Mouse (Mus musculus): ENCODE data around the gene Traf3ip1. TPM values are rescaled to one million over a fixed set of nuclear protein-coding genes. Genes with fewer than 3 reads are reported as not detected.

The Traf3ip1 gene
- 14.2 and 16.7 TPM in 2 replicates for polyA plus RNA-seq (2012; rRNA removed)
- polyA plus RNA-seq (2014; fragmentation: Nextera tagmentation; extraction: Ambion mirVana) = 5.1 and 6.2 TPM in 2 replicates

- Histone ChIP-seq H3K27me3 (ENCODE audit: control insufficient read depth, insufficient read depth, low read length) (no peaks in the 10 kb centered on the region), H3K9me3 (ENCODE audit: control insufficient read depth, low read length) (no peaks in the 10 kb centered on the region), H3K4me1 (ENCODE audit: control insufficient read depth, insufficient read depth, low read length) (peaks cover 8% of the 10 kb centered on the region), H3K9ac (ENCODE audit: low read depth, low read length, severe bottlenecking) (peak within 1 kb of the TSS; percentile 74), H3K4me3 (replicated peaks; ENCODE audit: low read length) (peak within 1 kb of the TSS; percentile 89), H3K27ac (replicated peaks; ENCODE audit: low read depth, low read length) (no peak within 1 kb of the TSS), H3K4me2 (replicated peaks; ENCODE audit: low read depth, low read length, severe bottlenecking) (peak within 1 kb of the TSS; percentile 76), H3K36me3 (ENCODE audit: control insufficient read depth, insufficient read depth, low read length) (peaks cover under 1% of the 10 kb centered on the region; the same call in 1 of the 2 replicates)
- TF ChIP-seq POLR2A (IDR thresholded peaks at IDR 0.05; ENCODE audit: borderline replicate concordance, extremely low read depth, insufficient read depth, insufficient read length) = peak; percentile 52; the same call in 1 of the 2 replicates
- peak; percentile 90 for DNase-seq (ENCODE audit: low spot score)
- under 1% methylated on average over 63 of the region's 79 CpGs for WGBS
- ATAC-seq (ENCODE audit: low FRiP score, low read depth) = peak; percentile 97
Observed at GRCm38 (mm10) chr1:91494457-91495140, at the start of gene Traf3ip1. Traf3ip1 (plus strand) TSS chr1:91494647.

GRCm38 (mm10) chr1:91444841-91445830 is 49.3 kb upstream of the Traf3ip1 start:
- Histone ChIP-seq H3K9ac (ENCODE audit: low read depth, low read length, severe bottlenecking) (no peak overlapping the region), H3K4me1 (ENCODE audit: control insufficient read depth, insufficient read depth, low read length) (no peaks in the 10 kb centered on the region), H3K4me2 (replicated peaks; ENCODE audit: low read depth, low read length, severe bottlenecking) (no peak overlapping the region), H3K4me3 (replicated peaks; ENCODE audit: low read length) (no peak overlapping the region), H3K27me3 (ENCODE audit: control insufficient read depth, insufficient read depth, low read length) (no peaks in the 10 kb centered on the region), H3K27ac (replicated peaks; ENCODE audit: low read depth, low read length) (no peak overlapping the region), H3K9me3 (ENCODE audit: control insufficient read depth, low read length) (peaks cover 6% of the 10 kb centered on the region; the same call in 1 of the 2 replicates), H3K36me3 (ENCODE audit: control insufficient read depth, insufficient read depth, low read length) (peaks cover 15% of the 10 kb centered on the region)
- 85% methylated on average over 17 of the region's 17 CpGs for WGBS
- no peak for TF ChIP-seq POLR2A (IDR thresholded peaks at IDR 0.05; ENCODE audit: borderline replicate concordance, extremely low read depth, insufficient read depth, insufficient read length)
- DNase-seq (ENCODE audit: low spot score) (no peak), ATAC-seq (ENCODE audit: low FRiP score, low read depth) (no peak)

- no peak overlapping the region for H3K4me3 ChIP-seq (replicated peaks; ENCODE audit: low read length)
- H3K9ac ChIP-seq (ENCODE audit: low read depth, low read length, severe bottlenecking) = no peak overlapping the region
- no peaks in the 10 kb centered on the region for H3K4me1 ChIP-seq (ENCODE audit: control insufficient read depth, insufficient read depth, low read length)
- peak; percentile 42; the same call in 1 of the 2 replicates for ATAC-seq (ENCODE audit: low FRiP score, low read depth)
- DNase-seq (ENCODE audit: low spot score) = peak; percentile 79
- H3K9me3 ChIP-seq (ENCODE audit: control insufficient read depth, low read length) = peaks cover 6% of the 10 kb centered on the region; the same call in 1 of the 2 replicates
- no peaks in the 10 kb centered on the region for H3K27me3 ChIP-seq (ENCODE audit: control insufficient read depth, insufficient read depth, low read length)
- H3K4me2 ChIP-seq (replicated peaks; ENCODE audit: low read depth, low read length, severe bottlenecking) = no peak overlapping the region
- WGBS = 69% methylated on average over 8 of the region's 8 CpGs
- no peak for TF ChIP-seq POLR2A (IDR thresholded peaks at IDR 0.05; ENCODE audit: borderline replicate concordance, extremely low read depth, insufficient read depth, insufficient read length)
- H3K27ac ChIP-seq (replicated peaks; ENCODE audit: low read depth, low read length) = no peak overlapping the region
- H3K36me3 ChIP-seq (ENCODE audit: control insufficient read depth, insufficient read depth, low read length) = peaks cover 15% of the 10 kb centered on the region
Observed at GRCm38 (mm10) chr1:91446060-91446459, 48.4 kb upstream of the Traf3ip1 start.

DNA sequence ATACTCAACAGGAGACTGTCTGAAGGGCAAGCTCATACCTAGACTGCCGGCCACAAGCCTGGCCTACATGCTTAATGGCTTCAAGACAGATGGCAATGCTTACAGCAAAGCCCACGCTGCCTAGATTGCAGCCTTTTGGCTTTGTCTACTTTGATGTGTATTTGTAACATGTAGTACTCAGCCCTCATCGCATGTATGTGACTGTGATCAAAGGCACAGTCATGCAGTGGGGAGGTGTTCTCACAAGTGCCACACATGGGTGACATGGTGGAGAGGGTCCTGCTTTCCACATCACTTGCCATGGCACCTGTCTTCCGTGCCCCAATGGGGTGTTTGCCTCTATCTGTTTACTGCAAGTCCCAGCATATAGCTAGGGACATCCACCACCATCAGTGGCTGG is 47.9 kb upstream of the Traf3ip1 start:
- H3K4me1 ChIP-seq (ENCODE audit: control insufficient read depth, insufficient read depth, low read length) = no peaks in the 10 kb centered on the region
- no peak overlapping the region for H3K9ac ChIP-seq (ENCODE audit: low read depth, low read length, severe bottlenecking)
- ATAC-seq (ENCODE audit: low FRiP score, low read depth) = no peak
- no peak overlapping the region for H3K4me2 ChIP-seq (replicated peaks; ENCODE audit: low read depth, low read length, severe bottlenecking)
- DNase-seq (ENCODE audit: low spot score) = no peak
- H3K36me3 ChIP-seq (ENCODE audit: control insufficient read depth, insufficient read depth, low read length) = peaks cover 15% of the 10 kb centered on the region
- no peak overlapping the region for H3K27ac ChIP-seq (replicated peaks; ENCODE audit: low read depth, low read length)
- H3K9me3 ChIP-seq (ENCODE audit: control insufficient read depth, low read length) = peaks cover 6% of the 10 kb centered on the region; the same call in 1 of the 2 replicates
- H3K27me3 ChIP-seq (ENCODE audit: control insufficient read depth, insufficient read depth, low read length) = no peaks in the 10 kb centered on the region
- no peak for TF ChIP-seq POLR2A (IDR thresholded peaks at IDR 0.05; ENCODE audit: borderline replicate concordance, extremely low read depth, insufficient read depth, insufficient read length)
- 83% methylated on average over 4 of the region's 4 CpGs for WGBS
- H3K4me3 ChIP-seq (replicated peaks; ENCODE audit: low read length) = no peak overlapping the region

- Histone ChIP-seq H3K4me3 (replicated peaks; ENCODE audit: low read length) (no peak overlapping the region), H3K4me2 (replicated peaks; ENCODE audit: low read depth, low read length, severe bottlenecking) (no peak overlapping the region), H3K4me1 (ENCODE audit: control insufficient read depth, insufficient read depth, low read length) (no peaks in the 10 kb centered on the region), H3K9me3 (ENCODE audit: control insufficient read depth, low read length) (peaks cover 6% of the 10 kb centered on the region; the same call in 1 of the 2 replicates), H3K9ac (ENCODE audit: low read depth, low read length, severe bottlenecking) (no peak overlapping the region), H3K27me3 (ENCODE audit: control insufficient read depth, insufficient read depth, low read length) (no peaks in the 10 kb centered on the region), H3K27ac (replicated peaks; ENCODE audit: low read depth, low read length) (no peak overlapping the region), H3K36me3 (ENCODE audit: control insufficient read depth, insufficient read depth, low read length) (peaks cover 15% of the 10 kb centered on the region)
- no peak for TF ChIP-seq POLR2A (IDR thresholded peaks at IDR 0.05; ENCODE audit: borderline replicate concordance, extremely low read depth, insufficient read depth, insufficient read length)
- 90% methylated on average over 10 of the region's 10 CpGs for WGBS
- DNase-seq (ENCODE audit: low spot score) = no peak
- no peak for ATAC-seq (ENCODE audit: low FRiP score, low read depth)
Observed at GRCm38 (mm10) chr1:91448688-91449087, 45.8 kb upstream of the Traf3ip1 start.

Measured in limb, embryonic 14.5 days (tissue).